Mouse (Mus musculus) G1E (cell line): ENCODE data around the gene Epo.

Experiments used
- CTCF ChIP-seq: IDR thresholded peaks from 2 replicates; pipeline ENCODE4 v1.5.1; 2012; ENCODE audit warnings: low read depth, low read length, inconsistent platforms, mixed read lengths
- TAL1 ChIP-seq: conservative IDR thresholded peaks from 2 replicates; pipeline ENCODE4 v1.6.1; 2012; ENCODE audit warnings: low read depth, low read length, inconsistent platforms, mixed read lengths

DNA sequence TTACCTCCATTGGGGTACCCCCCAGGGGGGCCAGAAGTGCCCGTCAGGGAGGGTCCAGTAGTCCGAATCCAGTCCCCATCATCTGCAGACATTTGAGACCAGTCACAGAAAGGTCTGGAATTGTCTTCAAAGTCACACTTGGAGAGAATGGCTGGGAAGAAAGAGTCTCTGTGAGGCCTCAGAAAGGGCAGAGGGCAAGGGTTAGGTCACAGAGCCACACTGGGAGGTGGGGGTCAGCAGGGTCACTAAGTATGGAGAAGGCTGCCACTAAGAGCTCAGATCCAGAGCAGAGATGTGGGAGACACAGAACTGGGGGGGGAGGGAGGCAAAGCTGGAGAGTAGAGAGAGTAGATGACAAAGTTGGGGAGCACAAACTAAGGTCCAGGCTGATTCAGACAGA, 58.7 kb downstream of the Epo start:
- no peak for TF ChIP-seq CTCF
- TF ChIP-seq TAL1, result no peak
